33 mouse cellular contexts compared by ENCODE assay signal in the genomic region with DNA sequence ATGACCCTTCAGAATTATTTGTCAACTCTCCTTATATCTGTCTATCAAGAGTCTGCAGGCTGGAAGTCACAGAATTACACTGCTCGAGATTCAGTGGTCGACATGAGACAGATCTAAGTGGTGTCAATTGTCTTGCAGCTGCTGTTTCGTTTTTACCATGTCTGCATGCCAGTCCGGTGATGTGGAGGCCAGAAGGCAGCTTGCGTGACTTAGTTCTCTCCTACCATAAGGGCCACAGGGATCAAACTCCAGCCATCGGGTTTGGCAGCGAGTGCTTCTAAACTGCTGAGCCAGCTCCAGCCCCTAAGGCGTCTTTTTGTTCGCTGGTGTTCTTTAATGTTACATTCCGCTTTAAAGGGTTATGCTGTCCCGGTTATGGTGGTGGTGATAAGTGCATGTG. TPM values are rescaled to one million over a fixed set of nuclear protein-coding genes. Genes with fewer than 3 reads are reported as not detected.
A peak's percentile ranks its signal among the peaks of the same experiment; 100 is the strongest.
DNase-seq lines count a peak whose midpoint lies in the region; ATAC-seq and TF ChIP-seq lines count a peak whose summit lies in the region.
"Had no signal": no experiment of that assay in that cellular context is flagged by ENCODE, and none has a peak within 500 bp of the region (broad histone marks: within the 10 kb centered on the region; RNA-seq: fewer than 3 reads in every experiment).

No protein-coding gene starts in this region.

- H3K4me1 ChIP-seq in kidney, adult 2 months (ENCODE audit: control insufficient read depth, insufficient read depth, low read length): peaks cover 3% of the 10 kb centered on the region; the same call in 1 of the 2 replicates
- peaks cover 6% of the 10 kb centered on the region; the same call in 1 of the 2 replicates for H3K4me1 ChIP-seq in kidney, embryonic 15.5 days
- H3K4me1 ChIP-seq: embryonic facial prominence, embryonic 12.5 days; megakaryocyte, embryonic 14.5 days; neural tube, embryonic 15.5 days had no signal

- intact Hi-C loops in gastrocnemius, postnatal 36 days (cut with DNase I): no loop called here

- H3K27me3 ChIP-seq in kidney, adult 2 months (replicated peaks; ENCODE audit: control insufficient read depth, insufficient read depth, low read length): no peaks in the 10 kb centered on the region
- H3K27me3 ChIP-seq in kidney, embryonic 15.5 days: peaks cover 9% of the 10 kb centered on the region
- H3K27me3 ChIP-seq: hindbrain, embryonic 12.5 days; neural tube, embryonic 15.5 days had no signal

- no peak for TF ChIP-seq CTCF in kidney, adult 2 months (conservative IDR thresholded peaks at IDR 0.05; ENCODE audit: insufficient read depth, insufficient read length, low read depth, low read length)

- no peak for TF ChIP-seq POLR2A in kidney, adult 2 months (IDR thresholded peaks at IDR 0.05; ENCODE audit: low read depth, low read length)

- WGBS in kidney, adult 2 months: 43% methylated on average over 11 of the region's 11 CpGs
- 66% methylated on average over 11 of the region's 11 CpGs for WGBS in kidney, embryonic 15.5 days

- ATAC-seq in kidney, embryonic 15.5 days (replicated peaks; ENCODE audit: low FRiP score): no peak
- ATAC-seq: activated CD4-positive, CD25-positive, alpha-beta regulatory T cell, adult 4 months; forebrain, embryonic 16.5 days; hindbrain, postnatal 0 days; intestine, embryonic 15.5 days had no signal

- no peaks in the 10 kb centered on the region for H3K9me3 ChIP-seq in kidney, embryonic 15.5 days (replicated peaks)
- H3K9me3 ChIP-seq: embryonic facial prominence, embryonic 12.5 days; heart, embryonic 10.5 days; heart, embryonic 15.5 days; hindbrain, embryonic 12.5 days; intestine, embryonic 15.5 days; neural tube, embryonic 15.5 days had no signal

- no peak overlapping the region for H3K4me3 ChIP-seq in kidney, adult 2 months (ENCODE audit: insufficient read depth, low read depth, low read length)
- no peak overlapping the region for H3K4me3 ChIP-seq in kidney, embryonic 15.5 days (replicated peaks)
- H3K4me3 ChIP-seq: embryonic facial prominence, embryonic 12.5 days; erythroblast, embryonic 14.5 days; heart, embryonic 10.5 days; heart, embryonic 15.5 days; hindbrain, embryonic 12.5 days; intestine, embryonic 15.5 days; megakaryocyte, embryonic 14.5 days; neural tube, embryonic 15.5 days had no signal

- peak; percentile 64 for DNase-seq in kidney, adult 2 months
- DNase-seq in kidney, adult 8-10 months: peak; percentile 32 to 48
- peak; percentile 38 for DNase-seq in kidney, postnatal 14 days
- DNase-seq in testis, postnatal 10 days (ENCODE audit: low spot score): peak; percentile 34
- no peak for DNase-seq in gastrocnemius, postnatal 36 days
- DNase-seq in adrenal gland, postnatal 36 days: no peak
- DNase-seq: adrenal gland, adult 8-10 months; B cell, adult 2 months; cerebellum, adult 9-10 months; cerebellum, postnatal 36 days; heart, postnatal 36 days; layer of hippocampus, postnatal 36 days; midbrain, embryonic 14.5 days; retina, postnatal 1 day; right cerebral cortex, postnatal 14 days; thymus, adult 18-20 months; thymus, postnatal 25 days had no signal

- H3K4me2 ChIP-seq in kidney, embryonic 15.5 days: no peak overlapping the region
- H3K4me2 ChIP-seq: embryonic facial prominence, embryonic 12.5 days; heart, embryonic 15.5 days; hindbrain, embryonic 12.5 days; intestine, embryonic 15.5 days; liver, embryonic 11.5 days; neural tube, embryonic 15.5 days had no signal

- H3K36me3 ChIP-seq in kidney, adult 2 months (ENCODE audit: control insufficient read depth, insufficient read depth, low read length): no peaks in the 10 kb centered on the region
- H3K36me3 ChIP-seq in kidney, embryonic 15.5 days: no peaks in the 10 kb centered on the region
- H3K36me3 ChIP-seq: embryonic facial prominence, embryonic 12.5 days; heart, embryonic 10.5 days; heart, embryonic 15.5 days; hindbrain, embryonic 12.5 days; intestine, embryonic 15.5 days; neural tube, embryonic 15.5 days had no signal

- H3K27ac ChIP-seq in kidney, adult 2 months (ENCODE audit: insufficient read depth, low read depth, low read length): no peak overlapping the region
- H3K27ac ChIP-seq in kidney, embryonic 15.5 days: no peak overlapping the region
- H3K27ac ChIP-seq: embryonic facial prominence, embryonic 12.5 days; heart, embryonic 10.5 days; heart, embryonic 15.5 days; hindbrain, embryonic 12.5 days; hindbrain, postnatal 0 days; intestine, embryonic 15.5 days; neural tube, embryonic 15.5 days had no signal

- no peak overlapping the region for H3K9ac ChIP-seq in kidney, embryonic 15.5 days
- H3K9ac ChIP-seq: embryonic facial prominence, embryonic 12.5 days; heart, embryonic 15.5 days; hindbrain, embryonic 12.5 days; intestine, embryonic 15.5 days; neural tube, embryonic 15.5 days had no signal

RNA-seq across cellular contexts. Expression of gene Tdrd1, which starts 2.3 kb away (rescaled TPM):
- polyA plus RNA-seq in kidney, adult 2 months (2012; rRNA removed): 0.02 and 0.03 TPM in 2 replicates
- polyA plus RNA-seq in kidney, embryonic 15.5 days (2015; fragmentation: Nextera tagmentation; extraction: Ambion mirVana): 0.66 and 0.80 TPM in 2 replicates
- not detected for total RNA-seq in gastrocnemius, postnatal 36 days (2021)
- under 1 TPM; 0.07 to 0.10 TPM for total RNA-seq in adrenal gland, postnatal 36 days (2021)
- total RNA-seq: CH12.LX; gastrocnemius, adult 8-10 months; heart, postnatal 36 days had no signal
- polyA plus RNA-seq: activated CD4-positive, CD25-positive, alpha-beta regulatory T cell, adult 4 months; erythroblast, embryonic 14.5 days had no signal

RNA-seq across cellular contexts. Expression of gene Ccdc186, which starts 6.3 kb away (rescaled TPM):
- 3.9 and 4.7 TPM in 2 replicates for polyA plus RNA-seq in kidney, adult 2 months (2012; rRNA removed)
- 18.3 and 23.3 TPM in 2 replicates for polyA plus RNA-seq in kidney, embryonic 15.5 days (2015; fragmentation: Nextera tagmentation; extraction: Ambion mirVana)
- total RNA-seq in gastrocnemius, postnatal 36 days (2021): 10 to 100 TPM; 19.1 to 19.3 TPM
- total RNA-seq in adrenal gland, postnatal 36 days (2021): 10 to 100 TPM; 22.9 to 27.2 TPM

RNA-seq across cellular contexts. Expression of gene Vwa2, which starts 45.7 kb away (rescaled TPM):
- polyA plus RNA-seq in kidney, adult 2 months (2012; rRNA removed): 11.2 and 16.1 TPM in 2 replicates
- polyA plus RNA-seq in kidney, embryonic 15.5 days (2015; fragmentation: Nextera tagmentation; extraction: Ambion mirVana): 18.1 and 18.8 TPM in 2 replicates
- not detected for total RNA-seq in gastrocnemius, postnatal 36 days (2021)
- not detected for total RNA-seq in adrenal gland, postnatal 36 days (2021)
- total RNA-seq: adrenal gland, adult 8-10 months; CH12.LX; gastrocnemius, adult 8-10 months; heart, postnatal 36 days; layer of hippocampus, postnatal 36 days; monocyte, adult 5-6 weeks had no signal
- polyA plus RNA-seq: activated CD4-positive, CD25-positive, alpha-beta regulatory T cell, adult 4 months; erythroblast, embryonic 14.5 days had no signal

Comparison
In these comparisons a context has a peak if more than half of its experiments do, and no peak if none do; other contexts are left out.
1. DNase-seq: peak in kidney, adult 2 months (single experiment), kidney, adult 8-10 months (2 of 2), kidney, postnatal 14 days (single experiment) and testis, postnatal 10 days (single experiment); none in gastrocnemius, postnatal 36 days (0 of 2) and adrenal gland, postnatal 36 days (0 of 2).